Mouse (Mus musculus) bone marrow, adult 2 months (tissue): ENCODE data around the gene Clip2.

ENCODE experiments used
- CTCF ChIP-seq: fragments of 200-500 bp; IDR thresholded peaks from 2 replicates; pipeline ENCODE4 v1.5.1; 2011; ENCODE audit warnings: low read length, control low read depth; ENCODE audit not compliant: control insufficient read depth, insufficient read depth
- POLR2A ChIP-seq: fragments of 200-500 bp; IDR thresholded peaks from 2 replicates; pipeline ENCODE4 v1.6.1; 2011; ENCODE audit warnings: low read depth, mild to moderate bottlenecking, control low read depth, low read length, borderline replicate concordance; ENCODE audit not compliant: control insufficient read depth

DNA sequence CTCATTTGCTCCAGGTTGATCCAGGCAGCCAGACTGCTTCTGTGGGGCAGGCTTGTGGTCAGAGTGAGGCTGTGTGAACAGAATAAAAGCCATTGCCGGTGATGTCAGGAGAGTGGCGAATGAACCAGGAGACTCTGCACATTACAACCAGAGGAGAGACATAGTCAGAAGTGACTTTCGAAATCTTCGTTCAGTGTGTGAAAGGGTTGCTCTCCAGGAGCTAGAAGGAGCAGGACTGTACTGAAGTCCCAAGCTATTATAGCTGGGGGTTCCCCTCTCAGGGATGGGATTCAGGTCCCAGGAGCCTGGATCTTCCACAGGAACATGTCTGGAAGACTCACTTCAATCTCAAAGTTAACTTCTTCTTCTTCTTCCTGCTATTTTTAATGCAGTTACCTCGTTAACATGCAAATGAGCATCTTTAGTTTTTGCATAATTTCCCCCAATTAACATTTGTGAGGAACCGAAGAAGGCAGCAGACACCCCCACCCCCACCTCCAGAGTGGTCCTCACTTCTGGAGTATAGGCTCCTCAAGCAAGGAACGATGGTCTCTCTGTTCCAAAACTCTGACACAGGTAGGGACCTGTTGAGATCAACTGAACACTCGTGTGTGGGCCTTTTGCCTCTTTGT is 81.6 kb downstream of the Clip2 start:
- TF ChIP-seq CTCF (no peak), POLR2A (no peak)
